Mouse (Mus musculus): ENCODE results near the gene Ano6. TPM values are rescaled to one million over a fixed set of nuclear protein-coding genes. Genes with fewer than 3 reads are reported as not detected.

Ano6 gene
- polyA plus RNA-seq, 1 experiment from 2014 or later, result 24.6 TPM

DNA sequence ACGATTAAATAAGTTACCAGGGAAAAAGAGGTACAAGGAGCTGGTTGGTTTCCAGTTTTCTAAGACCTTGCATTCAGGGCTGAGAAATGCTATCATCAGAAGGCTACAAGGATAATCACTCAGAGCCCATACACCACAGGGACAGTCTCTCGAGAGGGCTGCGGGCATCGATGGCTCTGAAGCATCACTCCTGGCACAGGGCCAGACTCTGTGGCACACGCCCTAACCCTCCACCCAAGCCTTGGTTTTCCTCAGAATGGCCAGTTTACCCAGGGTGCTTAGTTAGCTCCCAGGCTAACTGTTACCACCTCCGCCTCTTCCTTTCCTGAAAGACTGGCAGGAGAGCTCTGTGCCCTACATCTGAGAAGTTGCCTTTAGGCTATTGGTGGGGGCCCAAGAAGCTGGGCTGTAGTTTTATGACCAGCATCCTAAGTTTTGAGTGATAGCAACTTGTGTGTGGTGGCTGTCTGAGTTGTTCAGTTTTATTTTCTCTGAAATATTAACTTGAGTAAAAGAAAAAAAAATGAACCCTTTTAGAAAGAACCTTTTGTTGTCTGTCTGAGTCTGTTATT lies 57.9 kb downstream of the Ano6 start:
- no peak overlapping the region for H3K27ac ChIP-seq (ENCODE audit: low read length)
- 67% methylated on average over 6 of the region's 6 CpGs for WGBS
- no peak overlapping the region for H3K4me3 ChIP-seq (ENCODE audit: low read depth, low read length)
- no peak overlapping the region for H3K9ac ChIP-seq (ENCODE audit: low read depth, low read length)
- no peaks in the 10 kb centered on the region for H3K27me3 ChIP-seq (ENCODE audit: control insufficient read depth, insufficient read depth, low read depth, low read length)
- H3K4me2 ChIP-seq (ENCODE audit: low read length), result no peak overlapping the region
- no peak for ATAC-seq
- no peaks in the 10 kb centered on the region for H3K9me3 ChIP-seq (replicated peaks; ENCODE audit: control insufficient read depth, low read length, poor library complexity, severe bottlenecking)
- no peaks in the 10 kb centered on the region for H3K4me1 ChIP-seq (ENCODE audit: control insufficient read depth, insufficient read depth, low read length)
- no peaks in the 10 kb centered on the region for H3K36me3 ChIP-seq (ENCODE audit: control insufficient read depth, insufficient read depth, low read length)

DNA sequence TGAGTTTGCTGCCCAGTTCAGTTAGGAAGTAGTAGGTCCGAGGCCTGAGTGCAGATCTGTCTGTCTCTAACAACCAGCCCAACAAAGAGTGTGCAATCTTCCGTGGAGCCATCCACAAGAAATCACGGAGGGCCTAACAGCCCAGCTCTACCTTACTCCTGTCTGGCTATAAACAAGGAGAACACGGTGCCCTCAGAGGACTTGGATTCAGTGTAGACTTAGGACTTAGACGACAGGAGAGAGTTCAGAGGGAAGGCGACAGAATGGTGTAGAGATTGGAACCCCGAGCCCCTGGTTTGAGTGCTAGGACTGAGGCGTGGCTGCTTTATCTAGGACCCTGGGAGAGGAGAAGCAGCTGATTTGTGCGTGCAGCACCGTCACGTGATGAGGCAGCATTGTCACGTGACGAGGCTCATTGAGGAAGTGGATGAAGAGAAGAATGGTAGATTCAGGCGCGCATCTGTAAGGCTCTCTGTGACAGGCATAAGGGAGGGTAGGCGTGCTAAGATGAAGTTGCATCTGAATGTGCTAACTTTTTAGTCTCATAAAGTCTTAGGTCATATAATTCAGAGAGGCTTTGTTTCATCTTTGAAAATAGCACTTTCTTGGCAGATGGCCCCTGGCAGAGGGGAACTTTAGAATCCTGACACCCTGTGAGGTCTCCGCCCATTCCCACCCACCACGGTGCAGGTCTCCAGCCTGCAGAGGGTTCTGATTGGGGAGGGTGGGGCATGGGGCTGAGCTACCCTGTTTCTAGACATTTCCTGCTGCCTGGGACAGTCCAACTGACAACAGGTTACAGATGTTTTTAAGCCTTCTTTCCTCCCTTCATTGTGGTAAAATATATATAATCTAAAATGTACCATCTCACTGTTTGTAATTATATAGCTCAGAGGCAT lies 59.1 kb downstream of the Ano6 start:
- no peak overlapping the region for H3K27ac ChIP-seq (ENCODE audit: low read length)
- no peaks in the 10 kb centered on the region for H3K27me3 ChIP-seq (ENCODE audit: control insufficient read depth, insufficient read depth, low read depth, low read length)
- no peaks in the 10 kb centered on the region for H3K9me3 ChIP-seq (replicated peaks; ENCODE audit: control insufficient read depth, low read length, poor library complexity, severe bottlenecking)
- no peaks in the 10 kb centered on the region for H3K4me1 ChIP-seq (ENCODE audit: control insufficient read depth, insufficient read depth, low read length)
- no peak for ATAC-seq
- no peak overlapping the region for H3K4me2 ChIP-seq (ENCODE audit: low read length)
- 76% methylated on average over 18 of the region's 18 CpGs for WGBS
- H3K4me3 ChIP-seq (ENCODE audit: low read depth, low read length), result no peak overlapping the region
- no peaks in the 10 kb centered on the region for H3K36me3 ChIP-seq (ENCODE audit: control insufficient read depth, insufficient read depth, low read length)
- no peak overlapping the region for H3K9ac ChIP-seq (ENCODE audit: low read depth, low read length)

DNA sequence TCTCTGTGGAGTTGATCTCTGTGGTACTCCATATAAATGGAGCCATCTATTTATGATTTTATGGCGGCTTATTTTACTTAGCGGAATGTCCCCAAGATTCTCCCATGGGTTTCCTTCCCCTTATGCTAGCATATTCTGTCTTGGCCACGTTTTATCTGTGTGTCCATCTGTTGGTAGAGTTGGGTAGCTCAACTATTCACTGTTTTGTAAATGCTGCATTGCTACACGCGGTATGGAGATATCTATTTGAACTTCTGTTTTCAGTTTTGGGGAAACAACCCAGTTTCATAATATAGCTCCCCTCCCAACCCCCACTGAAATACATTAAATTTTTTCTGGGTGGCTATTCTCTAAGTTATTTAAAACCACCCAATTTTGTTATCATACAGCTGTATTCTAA lies 59.9 kb downstream of the Ano6 start:
- Histone ChIP-seq H3K27me3 (ENCODE audit: control insufficient read depth, insufficient read depth, low read depth, low read length) (no peaks in the 10 kb centered on the region), H3K4me2 (ENCODE audit: low read length) (no peak overlapping the region), H3K9ac (ENCODE audit: low read depth, low read length) (no peak overlapping the region), H3K36me3 (ENCODE audit: control insufficient read depth, insufficient read depth, low read length) (no peaks in the 10 kb centered on the region), H3K4me1 (ENCODE audit: control insufficient read depth, insufficient read depth, low read length) (no peaks in the 10 kb centered on the region), H3K27ac (ENCODE audit: low read length) (no peak overlapping the region), H3K9me3 (replicated peaks; ENCODE audit: control insufficient read depth, low read length, poor library complexity, severe bottlenecking) (no peaks in the 10 kb centered on the region), H3K4me3 (ENCODE audit: low read depth, low read length) (no peak overlapping the region)
- WGBS, result 95% methylated on average over 5 of the region's 5 CpGs
- no peak for ATAC-seq

DNA sequence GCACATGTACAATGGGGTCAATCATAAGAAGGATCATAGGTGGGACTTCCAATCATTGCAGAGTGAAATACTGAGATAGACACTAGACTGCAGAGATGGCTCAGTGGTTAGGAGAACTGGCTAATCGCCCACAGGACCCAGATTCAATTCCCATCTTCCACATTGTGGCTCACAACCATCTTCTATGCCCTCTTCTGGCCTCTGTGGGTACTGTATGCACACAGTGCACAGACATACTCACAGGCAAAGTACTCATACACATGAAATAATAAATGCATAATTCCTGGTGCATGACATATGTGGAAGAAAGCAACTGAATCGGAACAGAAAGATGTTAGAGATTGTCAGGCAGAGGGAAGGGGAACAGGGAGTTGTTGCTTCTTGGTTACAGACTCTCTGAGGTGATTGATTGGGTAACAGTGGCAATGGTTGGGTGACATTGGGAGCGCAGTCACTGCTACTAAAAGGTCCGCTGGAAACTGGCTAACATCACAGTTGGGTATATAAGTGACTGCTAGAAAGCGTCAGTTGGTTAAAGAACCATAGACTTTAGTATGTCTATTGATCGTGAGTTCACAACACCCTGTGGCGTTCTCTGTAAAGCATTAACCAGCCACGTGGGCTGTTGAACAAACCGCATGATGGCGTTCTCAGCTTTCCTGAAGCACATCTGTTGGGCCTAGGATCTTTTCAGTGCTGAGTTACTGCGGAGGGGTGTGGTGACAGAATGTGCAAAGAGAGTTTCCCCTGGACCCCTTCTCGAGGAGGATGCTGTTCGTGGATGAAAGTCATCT lies 64.6 kb downstream of the Ano6 start:
- no peak overlapping the region for H3K4me2 ChIP-seq (ENCODE audit: low read length)
- H3K27ac ChIP-seq (ENCODE audit: low read length), result no peak overlapping the region
- H3K4me3 ChIP-seq (ENCODE audit: low read depth, low read length), result no peak overlapping the region
- H3K9me3 ChIP-seq (replicated peaks; ENCODE audit: control insufficient read depth, low read length, poor library complexity, severe bottlenecking), result no peaks in the 10 kb centered on the region
- no peaks in the 10 kb centered on the region for H3K36me3 ChIP-seq (ENCODE audit: control insufficient read depth, insufficient read depth, low read length)
- H3K27me3 ChIP-seq (ENCODE audit: control insufficient read depth, insufficient read depth, low read depth, low read length), result no peaks in the 10 kb centered on the region
- H3K4me1 ChIP-seq (ENCODE audit: control insufficient read depth, insufficient read depth, low read length), result no peaks in the 10 kb centered on the region
- no peak overlapping the region for H3K9ac ChIP-seq (ENCODE audit: low read depth, low read length)
- 94% methylated on average over 13 of the region's 13 CpGs for WGBS
- no peak for ATAC-seq

DNA sequence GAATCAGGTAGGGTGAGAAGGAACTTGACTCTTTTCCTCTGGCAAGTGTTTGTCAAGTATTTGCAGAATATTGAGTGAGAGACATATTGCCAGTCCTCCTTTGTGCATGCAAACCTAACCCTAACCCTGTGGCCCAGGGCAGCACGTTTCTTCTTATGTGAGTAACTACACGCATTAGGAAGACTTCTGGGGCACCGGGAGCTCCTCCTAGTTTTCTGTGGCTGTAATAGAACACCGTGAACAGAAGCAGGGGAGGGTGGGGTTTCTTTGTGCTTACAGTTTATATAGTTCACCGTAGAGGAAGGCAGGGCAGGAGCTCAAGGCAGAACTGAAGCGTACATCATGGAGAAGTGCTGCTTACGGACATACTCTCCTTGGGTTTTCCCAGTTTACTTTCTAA lies 65.3 kb downstream of the Ano6 start:
- Histone ChIP-seq H3K27ac (ENCODE audit: low read length) (no peak overlapping the region), H3K36me3 (ENCODE audit: control insufficient read depth, insufficient read depth, low read length) (no peaks in the 10 kb centered on the region), H3K27me3 (ENCODE audit: control insufficient read depth, insufficient read depth, low read depth, low read length) (no peaks in the 10 kb centered on the region), H3K4me3 (ENCODE audit: low read depth, low read length) (no peak overlapping the region), H3K4me2 (ENCODE audit: low read length) (no peak overlapping the region), H3K9me3 (replicated peaks; ENCODE audit: control insufficient read depth, low read length, poor library complexity, severe bottlenecking) (no peaks in the 10 kb centered on the region), H3K9ac (ENCODE audit: low read depth, low read length) (no peak overlapping the region), H3K4me1 (ENCODE audit: control insufficient read depth, insufficient read depth, low read length) (no peaks in the 10 kb centered on the region)
- no peak for ATAC-seq
- WGBS, result 72% methylated on average over 7 of the region's 7 CpGs

DNA sequence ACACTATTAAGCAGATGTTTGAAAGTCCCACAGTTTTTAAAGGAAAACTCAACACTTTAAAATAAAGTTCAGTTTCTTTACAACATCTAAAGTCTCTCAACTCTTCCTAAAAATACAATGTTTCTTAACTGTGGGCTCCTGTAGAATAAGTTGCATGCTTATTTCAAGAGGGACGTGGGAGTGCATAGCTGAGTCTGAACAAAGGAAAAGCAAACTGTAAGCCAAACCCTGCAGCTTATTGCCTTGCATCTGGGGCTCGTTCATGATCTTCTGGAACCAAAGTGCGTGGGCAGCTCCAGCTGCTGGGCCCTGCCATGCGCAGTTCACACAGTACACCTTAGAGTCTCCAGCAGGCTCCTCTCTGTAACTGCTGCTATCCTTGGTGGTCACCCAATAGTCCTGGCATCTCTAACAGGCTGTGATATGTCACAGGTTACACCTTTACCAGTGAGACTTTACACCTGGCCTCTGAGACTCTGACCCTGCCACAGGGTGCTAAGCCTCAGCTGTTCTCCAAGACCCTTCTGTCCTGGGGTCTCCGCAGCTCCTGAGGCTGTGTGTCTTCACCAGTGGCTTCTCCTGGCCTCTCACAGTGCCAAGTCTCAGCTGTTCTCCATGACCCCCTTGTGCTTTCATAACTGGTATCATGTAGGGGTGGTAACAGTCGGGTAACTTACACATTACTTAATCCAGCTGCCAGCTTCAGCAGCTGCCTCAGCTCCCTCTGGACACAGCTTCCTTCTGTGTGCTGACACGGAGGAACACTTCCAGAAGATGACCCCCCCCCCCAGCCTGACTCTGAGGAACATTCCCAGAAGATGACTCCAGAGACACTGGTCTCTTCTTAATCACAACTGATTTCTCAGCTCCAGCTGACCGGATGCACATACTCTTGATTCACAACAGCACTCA lies 66.3 kb downstream of the Ano6 start:
- no peak overlapping the region for H3K4me2 ChIP-seq (ENCODE audit: low read length)
- no peak overlapping the region for H3K9ac ChIP-seq (ENCODE audit: low read depth, low read length)
- no peak overlapping the region for H3K4me3 ChIP-seq (ENCODE audit: low read depth, low read length)
- H3K27me3 ChIP-seq (ENCODE audit: control insufficient read depth, insufficient read depth, low read depth, low read length), result no peaks in the 10 kb centered on the region
- H3K36me3 ChIP-seq (ENCODE audit: control insufficient read depth, insufficient read depth, low read length), result no peaks in the 10 kb centered on the region
- H3K9me3 ChIP-seq (replicated peaks; ENCODE audit: control insufficient read depth, low read length, poor library complexity, severe bottlenecking), result no peaks in the 10 kb centered on the region
- no peak for ATAC-seq
- H3K4me1 ChIP-seq (ENCODE audit: control insufficient read depth, insufficient read depth, low read length), result no peaks in the 10 kb centered on the region
- H3K27ac ChIP-seq (ENCODE audit: low read length), result no peak overlapping the region
- 84% methylated on average over 8 of the region's 8 CpGs for WGBS

DNA sequence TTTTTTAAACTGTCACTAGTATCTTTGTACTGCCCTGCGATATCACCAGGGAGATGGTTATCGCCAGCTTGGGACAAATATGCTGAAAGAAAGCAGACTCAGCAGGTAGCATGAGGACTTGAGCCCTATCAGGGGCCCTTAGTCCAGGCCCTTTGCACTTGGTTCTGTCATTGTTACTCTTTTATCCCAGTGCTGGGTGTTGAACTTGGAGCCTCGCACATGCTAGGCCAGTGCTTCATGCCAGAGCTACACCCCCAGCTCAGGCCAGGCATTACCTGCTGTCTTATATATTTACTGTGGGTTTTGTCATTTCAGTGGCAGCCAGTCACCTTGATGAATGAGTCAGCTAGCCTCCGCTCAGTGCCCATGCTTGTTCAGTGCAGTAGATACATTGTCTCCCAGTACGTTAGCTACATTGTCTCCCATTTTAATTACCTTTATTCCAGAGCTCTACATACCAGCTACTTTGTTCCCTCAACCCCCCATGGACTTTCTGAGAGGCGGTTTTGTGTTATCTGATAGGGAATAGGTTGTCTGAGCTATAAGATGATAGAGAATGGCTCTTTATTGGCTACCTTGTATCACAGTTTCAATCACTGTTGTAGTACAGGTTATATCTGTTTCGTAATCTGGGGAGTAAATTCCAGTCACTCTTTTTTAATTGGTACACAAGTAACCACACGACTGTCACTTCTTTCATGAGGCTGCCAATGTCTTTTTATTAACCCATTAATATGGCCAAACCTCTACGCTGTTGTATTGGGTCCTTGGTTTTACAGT lies 68.4 kb downstream of the Ano6 start:
- Histone ChIP-seq H3K27ac (ENCODE audit: low read length) (no peak overlapping the region), H3K27me3 (ENCODE audit: control insufficient read depth, insufficient read depth, low read depth, low read length) (no peaks in the 10 kb centered on the region), H3K36me3 (ENCODE audit: control insufficient read depth, insufficient read depth, low read length) (no peaks in the 10 kb centered on the region), H3K9me3 (replicated peaks; ENCODE audit: control insufficient read depth, low read length, poor library complexity, severe bottlenecking) (no peaks in the 10 kb centered on the region), H3K4me3 (ENCODE audit: low read depth, low read length) (no peak overlapping the region), H3K9ac (ENCODE audit: low read depth, low read length) (no peak overlapping the region), H3K4me2 (ENCODE audit: low read length) (no peak overlapping the region), H3K4me1 (ENCODE audit: control insufficient read depth, insufficient read depth, low read length) (no peaks in the 10 kb centered on the region)
- WGBS, result 79% methylated on average over 9 of the region's 9 CpGs
- ATAC-seq, result no peak

All from midbrain, embryonic 16.5 days (tissue).